Mouse (Mus musculus) MEL (cell line): Measurements from ENCODE around the gene Ppard. TPM values are rescaled to one million over a fixed set of nuclear protein-coding genes. Genes with fewer than 3 reads are reported as not detected.

ENCODE experiments used
- DNase-seq: peaks from one replicate; pipeline ENCODE4 v3.0.0; 2011; ENCODE audit warnings: low read depth, low spot score
- H3K27ac ChIP-seq: 2 replicates; pipeline ENCODE4 v1.5.1; 2012; ENCODE audit warnings: low read depth, mild to moderate bottlenecking, control low read depth, low read length, moderate library complexity; ENCODE audit not compliant: control insufficient read depth
- H3K27me3 ChIP-seq, 2 experiments: fragments of 150-350 bp in 1 of 2; sonication (generic) in 1 of 2; 2 replicates each; pipeline ENCODE4 v1.6.1; 2012; ENCODE audit warnings: low read length in 2 of 2, mild to moderate bottlenecking in 2 of 2, improper control_type of control experiment in 1 of 2, moderate library complexity in 1 of 2; ENCODE audit not compliant: insufficient read depth in 2 of 2, control insufficient read depth in 1 of 2
- H3K36me3 ChIP-seq, 2 experiments: 2 replicates each; pipeline ENCODE4 v1.6.1; 2012 to 2014; ENCODE audit warnings: low read length in 2 of 2, improper control_type of control experiment in 1 of 2, inconsistent platforms in 1 of 2, mild to moderate bottlenecking in 1 of 2; ENCODE audit not compliant: insufficient read depth in 2 of 2, control insufficient read depth in 1 of 2
- H3K4me1 ChIP-seq, 2 experiments: fragments of 150-350 bp in 1 of 2; sonication (generic) in 1 of 2; 2 replicates each; pipeline ENCODE4 v1.6.1; 2012; ENCODE audit warnings: low read length in 2 of 2, improper control_type of control experiment in 1 of 2, mild to moderate bottlenecking in 1 of 2; ENCODE audit not compliant: insufficient read depth in 2 of 2, control insufficient read depth in 1 of 2
- H3K4me3 ChIP-seq, 2 experiments: fragments of 150-350 bp in 1 of 2; sonication (generic) in 1 of 2; 2 replicates each; pipeline ENCODE4 v1.5.1; 2012; ENCODE audit warnings: low read depth in 2 of 2, low read length in 2 of 2, mild to moderate bottlenecking in 2 of 2, moderate library complexity in 2 of 2, control low read depth in 1 of 2, improper control_type of control experiment in 1 of 2; ENCODE audit not compliant: control insufficient read depth in 1 of 2, insufficient read depth in 1 of 2
- H3K79me2 ChIP-seq: 2 replicates; pipeline ENCODE4 v1.6.1; 2012; ENCODE audit warnings: mild to moderate bottlenecking, low read length, moderate library complexity; ENCODE audit not compliant: control insufficient read depth, poor library complexity, insufficient read depth
- H3K9ac ChIP-seq: 2 replicates; pipeline ENCODE4 v1.6.1; 2012; ENCODE audit warnings: low read depth, mild to moderate bottlenecking, control low read depth, low read length, moderate library complexity; ENCODE audit not compliant: control insufficient read depth, poor library complexity, severe bottlenecking
- H3K9me3 ChIP-seq: fragments of 150-350 bp; sonication (generic); replicated peaks from 2 replicates; pipeline ENCODE4 v1.6.1; 2012; ENCODE audit warnings: mild to moderate bottlenecking, low read length, improper control_type of control experiment, moderate library complexity; ENCODE audit not compliant: insufficient read depth
- CHD1 ChIP-seq: IDR thresholded peaks from 2 replicates; pipeline ENCODE4 v1.6.1; 2012; ENCODE audit warnings: low read depth, mild to moderate bottlenecking, inconsistent platforms, low read length, improper control_type of control experiment
- EP300 ChIP-seq, 2 experiments: IDR thresholded peaks; 2 replicates each; pipeline ENCODE4 v1.6.1; 2011; ENCODE audit warnings: improper control_type of control experiment in 2 of 2, low read length in 2 of 2, low read depth in 1 of 2, mild to moderate bottlenecking in 1 of 2
- GATA1 ChIP-seq: IDR thresholded peaks from 2 replicates; pipeline ENCODE4 v1.6.1; 2011; ENCODE audit warnings: low read depth, low read length, improper control_type of control experiment
- KAT2A ChIP-seq: conservative IDR thresholded peaks from 2 replicates; pipeline ENCODE4 v1.6.1; 2012; ENCODE audit warnings: low read depth, low read length, improper control_type of control experiment, inconsistent platforms
- MAFK ChIP-seq: IDR thresholded peaks from 2 replicates; pipeline ENCODE4 v1.6.1; 2011; ENCODE audit warnings: low read depth, mild to moderate bottlenecking, low read length, improper control_type of control experiment, borderline replicate concordance
- MAX ChIP-seq: IDR thresholded peaks from 2 replicates; pipeline ENCODE4 v1.6.1; 2011; ENCODE audit warnings: low read length, improper control_type of control experiment
- MAZ ChIP-seq: IDR thresholded peaks from 2 replicates; pipeline ENCODE4 v1.6.1; 2012; ENCODE audit warnings: low read depth, mild to moderate bottlenecking, inconsistent platforms, low read length, improper control_type of control experiment
- MXI1 ChIP-seq: IDR thresholded peaks from 2 replicates; pipeline ENCODE4 v1.6.1; 2011; ENCODE audit warnings: mild to moderate bottlenecking, low read depth, low read length, improper control_type of control experiment
- MYC ChIP-seq: IDR thresholded peaks from 2 replicates; pipeline ENCODE4 v1.6.1; 2011; ENCODE audit warnings: low read depth, mild to moderate bottlenecking, low read length, improper control_type of control experiment, moderate library complexity
- NELFE ChIP-seq: IDR thresholded peaks from 2 replicates; pipeline ENCODE4 v1.6.1; 2011; ENCODE audit warnings: low read depth, low read length, improper control_type of control experiment
- POLR2AphosphoS2 ChIP-seq: IDR thresholded peaks from 2 replicates; pipeline ENCODE4 v1.6.1; 2011; ENCODE audit warnings: low read length, improper control_type of control experiment
- POLR2AphosphoS5 ChIP-seq: IDR thresholded peaks from 2 replicates; pipeline ENCODE4 v1.6.1; 2012; ENCODE audit warnings: low read depth, borderline replicate concordance, mild to moderate bottlenecking, inconsistent platforms, low read length, moderate library complexity, mixed read lengths
- SIN3A ChIP-seq: IDR thresholded peaks from 2 replicates; pipeline ENCODE4 v1.6.1; 2012; ENCODE audit warnings: low read length, improper control_type of control experiment, inconsistent platforms
- SMC3 ChIP-seq: IDR thresholded peaks from 2 replicates; pipeline ENCODE4 v1.6.1; 2011; ENCODE audit warnings: low read depth, low read length, improper control_type of control experiment
- TAL1 ChIP-seq: IDR thresholded peaks from 2 replicates; pipeline ENCODE4 v1.6.1; 2012; ENCODE audit warnings: mild to moderate bottlenecking, inconsistent platforms, low read length, moderate library complexity, mixed read lengths
- TBP ChIP-seq: IDR thresholded peaks from 2 replicates; pipeline ENCODE4 v1.8.0; 2011; ENCODE audit warnings: low read depth, low read length, improper control_type of control experiment
- TCF12 ChIP-seq: IDR thresholded peaks from 2 replicates; pipeline ENCODE4 v1.6.1; 2014; ENCODE audit warnings: low read depth, mild to moderate bottlenecking, inconsistent platforms, low read length, improper control_type of control experiment, moderate library complexity
- USF2 ChIP-seq, 2 experiments: IDR thresholded peaks; 2 replicates each; pipeline ENCODE4 v1.6.1; 2011 to 2012; ENCODE audit warnings: improper control_type of control experiment in 2 of 2, low read length in 2 of 2, borderline replicate concordance in 1 of 2, inconsistent platforms in 1 of 2, low read depth in 1 of 2, mild to moderate bottlenecking in 1 of 2; ENCODE audit not compliant: insufficient read depth in 1 of 2
- ZC3H11A ChIP-seq: IDR thresholded peaks from 2 replicates; pipeline ENCODE4 v1.6.1; 2012; ENCODE audit warnings: low read depth, mild to moderate bottlenecking, inconsistent platforms, low read length, improper control_type of control experiment
- ZMIZ1 ChIP-seq: IDR thresholded peaks from 2 replicates; pipeline ENCODE4 v1.6.1; 2012; ENCODE audit warnings: low read depth, mild to moderate bottlenecking, inconsistent platforms, low read length, improper control_type of control experiment, moderate library complexity
- ZNF384 ChIP-seq: IDR thresholded peaks from 2 replicates; pipeline ENCODE4 v1.6.1; 2012; ENCODE audit warnings: low read depth, mild to moderate bottlenecking, inconsistent platforms, low read length, improper control_type of control experiment
- polyA plus RNA-seq, 2 experiments: library from polyadenylated mRNA; stranded (reverse) in 1 of 2; unstranded in 1 of 2; fragments of >175 nt in 1 of 2; fragments of >200 nt in 1 of 2; gene quantifications; 2 replicates each; pipeline versions ENCODE4 v1.2.1 to v1.2.4; 2012; ENCODE audit warnings: low replicate concordance in 2 of 2, low read depth in 1 of 2; ENCODE audit not compliant: insufficient read length in 2 of 2, insufficient read depth in 1 of 2, missing spikeins in 1 of 2
- total RNA-seq: library from RNA; depleted of rRNA; stranded (reverse); fragments of 300-350 nt; gene quantifications from 2 replicates; pipeline ENCODE4 v1.2.3, GENCODE M21; 2012

Gene Ppard
- total and polyA plus RNA-seq, 3 experiments: 3.5 to 12.7 TPM; not detected in 1

GRCm38 (mm10) chr17:28328366-28328928 lies 95.9 kb downstream of the Ppard start, which contains the start of gene Rpl10a (continued):
- no peak for TF ChIP-seq EP300 (IDR thresholded peaks at IDR 0.05; ENCODE audit: low read depth in 1 of 2, low read length in 2 of 2)
- TF ChIP-seq SIN3A: peak; percentile 76
- TF ChIP-seq TAL1: no peak
- TF ChIP-seq MYC: peak; percentile 99
- TF ChIP-seq MAZ: peak; percentile 42; the same call in 1 of the 2 replicates
- TF ChIP-seq ZC3H11A: no peak
- peak; percentile 99 for TF ChIP-seq POLR2AphosphoS2
- TF ChIP-seq NELFE: peak; percentile 99
- TF ChIP-seq MAFK: no peak
- TF ChIP-seq SMC3: peak; percentile 41; the same call in 1 of the 2 replicates
- TF ChIP-seq USF2 (IDR thresholded peaks at IDR 0.05; ENCODE audit: borderline replicate concordance in 1 of 2, insufficient read depth in 1 of 2, low read depth in 1 of 2, low read length in 2 of 2): no peak

- H3K9ac ChIP-seq: peak overlapping the region; percentile 99
- peak; percentile 38 for DNase-seq
- H3K27ac ChIP-seq: peak overlapping the region; percentile 91
- peaks cover 0 to 8% of the 10 kb centered on the region in 2 experiments; a peak in 1 of 4 replicates for H3K4me1 ChIP-seq
- peaks cover 24% of the 10 kb centered on the region for H3K79me2 ChIP-seq
- peaks cover 4 to 5% of the 10 kb centered on the region in 2 experiments; a peak in 3 of 4 replicates for H3K36me3 ChIP-seq
- no peaks in the 10 kb centered on the region for H3K27me3 ChIP-seq
- peak overlapping the region; percentile 94 to 96 for H3K4me3 ChIP-seq
- TF ChIP-seq ZMIZ1 (peak; percentile 36; the same call in 1 of the 2 replicates), TCF12 (no peak), POLR2AphosphoS5 (no peak)
- TF ChIP-seq, all 39 proteins: peak for 1
- no peaks in the 10 kb centered on the region for H3K9me3 ChIP-seq
Observed at GRCm38 (mm10) chr17:28328946-28329345, 96.4 kb downstream of the Ppard start.

DNA sequence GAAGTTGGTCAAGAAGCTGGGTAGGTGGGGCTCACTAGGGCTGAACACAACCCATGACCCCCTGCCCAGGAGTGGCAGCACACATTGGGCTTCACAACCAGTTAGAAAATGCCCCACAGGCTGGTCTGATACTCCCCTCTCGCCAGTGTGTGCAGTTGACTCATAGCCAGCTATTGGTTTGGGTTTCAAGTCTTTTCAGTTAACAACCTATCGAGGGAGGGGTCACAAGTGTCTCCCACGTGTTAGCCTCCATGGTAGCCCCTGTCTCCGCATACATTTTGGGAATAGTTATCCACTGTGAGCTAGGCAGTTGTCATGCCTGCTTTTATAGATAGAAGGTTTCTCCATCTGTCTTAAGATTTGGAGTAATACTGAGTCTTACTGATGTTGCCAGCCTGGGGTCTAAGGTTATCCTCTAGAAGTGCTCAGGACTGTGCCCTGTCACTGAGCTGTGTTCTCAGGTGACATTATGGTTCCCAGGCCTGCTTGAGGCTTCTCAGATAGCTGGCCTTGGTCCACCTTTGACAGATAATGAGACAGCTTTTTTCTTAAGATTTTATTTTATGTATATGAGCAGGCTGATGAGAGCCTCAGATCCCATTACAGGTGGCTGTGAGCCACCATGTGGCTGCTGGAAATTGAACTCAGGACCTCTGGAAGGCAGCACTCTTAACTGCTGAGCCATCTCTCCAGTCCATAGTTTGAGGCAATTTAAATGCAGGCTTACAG lies 97.2 kb downstream of the Ppard start:
- Histone ChIP-seq H3K79me2 (peaks cover 24% of the 10 kb centered on the region), H3K27me3 (no peaks in the 10 kb centered on the region)
- no peak for TF ChIP-seq ZC3H11A
- TF ChIP-seq MAX: peak; percentile 21; the same call in 1 of the 2 replicates
- 0 out of 2 replicates have a peak, but pooled peaks have one; percentile 19 for TF ChIP-seq SIN3A
- TF ChIP-seq GATA1: no peak
- TF ChIP-seq CHD1: 0 out of 2 replicates have a peak, but pooled peaks have one; percentile 21
- no peak for TF ChIP-seq KAT2A
- TF ChIP-seq ZNF384: no peak
- peak; percentile 32 for TF ChIP-seq MXI1
- no peak for TF ChIP-seq TBP
- TF ChIP-seq, all 39 proteins: peak for 4
- peaks cover 0 to 8% of the 10 kb centered on the region in 2 experiments; a peak in 1 of 4 replicates for H3K4me1 ChIP-seq
- H3K4me3 ChIP-seq: peak overlapping the region; percentile 94 to 96
- H3K9ac ChIP-seq: peak overlapping the region; percentile 99
- H3K27ac ChIP-seq: peak overlapping the region; percentile 91
- peaks cover 4 to 5% of the 10 kb centered on the region in 2 experiments; a peak in 3 of 4 replicates for H3K36me3 ChIP-seq
- DNase-seq: peak; percentile 59
- H3K9me3 ChIP-seq: no peaks in the 10 kb centered on the region
